Mouse (Mus musculus) limb, embryonic 13.5 days (tissue): ENCODE data around the gene Flnb. TPM values are rescaled to one million over a fixed set of nuclear protein-coding genes. Genes with fewer than 3 reads are reported as not detected.

Experiments
- ATAC-seq: fragments of 200-750 bp; cut with Nextera tagmentation; 2 replicates; pipeline ENCODE4 v1.8.0; 2017; ENCODE audit warnings: low read depth, moderate number of reproducible peaks, moderate TSS enrichment; ENCODE audit not compliant: low FRiP score
- H3K27ac ChIP-seq: fragments of 300-500 bp; sonication (generic); 2 replicates; pipeline ENCODE4 v1.5.1; 2015; ENCODE audit warnings: inconsistent platforms, mild to moderate bottlenecking, moderate library complexity
- H3K27me3 ChIP-seq: fragments of 300-500 bp; sonication (generic); 2 replicates; pipeline ENCODE4 v1.6.1; 2015; ENCODE audit warnings: mild to moderate bottlenecking, inconsistent platforms
- H3K36me3 ChIP-seq: fragments of 300-500 bp; sonication (generic); 2 replicates; pipeline ENCODE4 v1.6.1; 2015; ENCODE audit warnings: inconsistent platforms, mild to moderate bottlenecking, moderate library complexity
- H3K4me1 ChIP-seq: fragments of 300-500 bp; sonication (generic); 2 replicates; pipeline ENCODE4 v1.6.1; 2015; ENCODE audit warnings: inconsistent platforms
- H3K4me2 ChIP-seq: fragments of 300-500 bp; sonication (generic); replicated peaks from 2 replicates; pipeline ENCODE4 v1.6.1; 2015; ENCODE audit warnings: inconsistent platforms, mild to moderate bottlenecking, moderate library complexity
- H3K4me3 ChIP-seq: fragments of 300-500 bp; sonication (generic); 2 replicates; pipeline ENCODE4 v1.5.1; 2015; ENCODE audit warnings: moderate library complexity, mild to moderate bottlenecking, inconsistent platforms
- H3K9ac ChIP-seq: fragments of 300-500 bp; sonication (generic); 2 replicates; pipeline ENCODE4 v1.6.1; 2015; ENCODE audit warnings: mild to moderate bottlenecking, inconsistent platforms
- H3K9me3 ChIP-seq: fragments of 300-500 bp; sonication (generic); 2 replicates; pipeline ENCODE4 v1.6.1; 2016; ENCODE audit warnings: inconsistent platforms
- WGBS: fragments of 180-500 bp; shearing (Covaris S2); methylation state at CpG from one replicate; pipeline ENCODE4 v1.1.7; 2015; 5-methylcytosine and 5-hydroxymethylcytosine counted together
- polyA plus RNA-seq: library from polyadenylated mRNA; unstranded; fragments of >200 nt; fragmentation: Nextera tagmentation; extraction: Ambion mirVana; gene quantifications from 2 replicates; pipeline ENCODE4 v1.2.1, GENCODE M21; 2015

The Flnb gene
- polyA plus RNA-seq, 1 experiment from 2014 or later = 45.3 TPM

DNA sequence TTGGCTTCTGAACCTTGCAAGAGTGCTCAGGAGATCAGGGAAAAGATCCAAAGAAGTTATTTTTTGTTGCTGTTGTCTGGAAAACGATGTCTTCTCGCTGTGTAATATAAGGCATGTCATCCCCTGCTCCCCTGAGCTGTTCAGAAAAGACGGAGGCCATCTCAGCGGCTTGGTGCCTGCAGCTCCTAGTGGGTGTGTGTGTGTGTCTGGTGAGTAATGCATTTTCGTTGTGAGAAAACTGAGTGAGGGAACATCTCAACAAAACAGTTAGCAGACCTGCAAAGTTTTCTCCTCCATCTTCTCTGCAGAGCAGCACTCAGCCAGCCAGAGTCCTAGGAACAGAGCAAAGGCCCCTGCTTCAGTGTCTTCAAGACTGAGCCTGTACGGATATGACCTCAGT lies 36.6 kb downstream of the Flnb start:
- Histone ChIP-seq H3K27ac (peak overlapping the region; percentile 11; the same call in 1 of the 2 replicates), H3K9me3 (no peaks in the 10 kb centered on the region), H3K4me1 (peaks cover 91% of the 10 kb centered on the region), H3K36me3 (0 out of 2 replicates have a peak, but pooled peaks cover 4% of the 10 kb centered on the region), H3K9ac (no peak overlapping the region), H3K4me3 (no peak overlapping the region), H3K4me2 (no peak overlapping the region), H3K27me3 (no peaks in the 10 kb centered on the region)
- no peak for ATAC-seq
- 77% methylated on average over 6 of the region's 6 CpGs for WGBS

DNA sequence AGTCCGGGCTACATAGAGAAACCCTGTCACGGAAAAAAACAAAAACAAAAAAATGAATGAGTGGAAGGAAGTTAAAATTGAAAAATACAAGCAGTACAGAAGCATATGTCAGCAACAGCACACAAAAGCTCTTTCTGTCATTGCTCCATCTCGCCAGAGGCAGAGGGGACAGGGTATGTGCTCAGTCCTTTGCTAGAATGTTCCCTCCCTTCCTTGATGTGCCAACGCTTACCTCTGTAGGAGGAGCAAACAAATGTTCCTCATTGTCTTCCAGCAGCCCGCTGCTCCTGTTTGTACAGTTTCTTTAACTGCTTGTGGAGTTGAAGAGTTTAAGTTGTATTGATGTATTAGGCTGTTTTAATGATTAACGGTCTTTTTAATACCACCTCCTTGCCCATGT lies 37.3 kb downstream of the Flnb start:
- WGBS = 59% methylated on average over 6 of the region's 6 CpGs
- H3K27ac ChIP-seq = no peak overlapping the region
- no peaks in the 10 kb centered on the region for H3K9me3 ChIP-seq
- H3K4me1 ChIP-seq = peaks cover 84% of the 10 kb centered on the region
- 0 out of 2 replicates have a peak, but pooled peaks cover 4% of the 10 kb centered on the region for H3K36me3 ChIP-seq
- no peaks in the 10 kb centered on the region for H3K27me3 ChIP-seq
- no peak for ATAC-seq
- no peak overlapping the region for H3K4me3 ChIP-seq
- H3K4me2 ChIP-seq = no peak overlapping the region
- no peak overlapping the region for H3K9ac ChIP-seq

- Histone ChIP-seq H3K4me3 (no peak overlapping the region), H3K4me2 (peak overlapping the region; percentile 27; the same call in 1 of the 2 replicates), H3K9me3 (no peaks in the 10 kb centered on the region), H3K27ac (peak overlapping the region; percentile 63; the same call in 1 of the 2 replicates), H3K27me3 (no peaks in the 10 kb centered on the region), H3K9ac (no peak overlapping the region), H3K36me3 (0 out of 2 replicates have a peak, but pooled peaks cover 4% of the 10 kb centered on the region), H3K4me1 (peaks cover 84% of the 10 kb centered on the region)
- ATAC-seq = peak; percentile 18; the same call in 1 of the 2 replicates
- 38% methylated on average over 5 of the region's 5 CpGs for WGBS
These were observed 37.7 kb downstream of the Flnb start for GRCm38 (mm10) chr14:7855501-7855900.

DNA sequence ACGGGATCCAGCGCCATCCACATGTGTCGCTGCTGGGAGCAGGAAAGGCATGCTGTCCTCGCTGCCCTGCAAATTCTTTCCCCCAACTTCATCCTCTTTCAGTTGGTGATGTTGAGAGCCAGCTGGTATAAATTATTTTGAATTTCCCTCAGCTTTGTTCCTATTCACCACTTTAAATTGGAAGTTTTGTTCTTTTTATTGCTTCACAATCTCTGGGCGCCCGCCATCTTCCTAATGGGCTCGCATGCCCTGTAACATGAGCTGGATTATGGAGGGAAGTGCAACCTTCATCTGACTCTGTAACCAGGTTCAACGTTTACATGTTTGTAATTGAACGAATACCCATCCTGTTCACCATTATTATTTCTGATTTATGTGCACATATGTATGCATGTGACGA lies 38.6 kb downstream of the Flnb start:
- peak overlapping the region; percentile 63 for H3K27ac ChIP-seq
- no peaks in the 10 kb centered on the region for H3K9me3 ChIP-seq
- peaks cover 84% of the 10 kb centered on the region for H3K4me1 ChIP-seq

DNA sequence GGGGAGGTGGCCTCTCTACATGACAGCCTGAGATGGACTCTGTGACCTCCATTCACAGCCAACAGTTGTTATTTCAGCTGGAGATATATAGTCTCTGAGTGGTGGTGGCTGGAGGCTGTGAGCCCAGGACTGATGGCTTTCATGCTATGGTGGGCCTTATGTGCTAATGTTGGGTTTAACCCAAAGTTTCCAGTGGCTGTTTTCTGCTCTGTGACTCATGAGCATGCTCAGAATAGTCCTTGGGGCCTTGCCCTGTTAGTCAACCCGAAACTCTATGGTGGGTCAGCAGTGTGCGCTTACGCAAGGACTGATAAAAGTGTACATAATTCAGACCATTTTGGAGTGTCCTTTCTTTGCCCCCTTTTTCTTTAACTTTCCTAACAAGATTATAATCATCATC lies 40.1 kb downstream of the Flnb start:
- H3K4me2 ChIP-seq = no peak overlapping the region
- no peaks in the 10 kb centered on the region for H3K9me3 ChIP-seq
- 0 out of 2 replicates have a peak, but pooled peaks cover 4% of the 10 kb centered on the region for H3K36me3 ChIP-seq
- no peaks in the 10 kb centered on the region for H3K27me3 ChIP-seq
- no peak overlapping the region for H3K4me3 ChIP-seq
- ATAC-seq = no peak; the same call in 1 of the 2 replicates
- H3K27ac ChIP-seq = no peak overlapping the region
- H3K4me1 ChIP-seq = peaks cover 79% of the 10 kb centered on the region
- H3K9ac ChIP-seq = no peak overlapping the region
- WGBS = 82% methylated on average over 3 of the region's 3 CpGs

More for the DNA sequence above, 38.6 kb downstream of the Flnb start:
- Histone ChIP-seq H3K27me3 (no peaks in the 10 kb centered on the region), H3K9ac (no peak overlapping the region), H3K4me2 (peak overlapping the region; percentile 27), H3K36me3 (0 out of 2 replicates have a peak, but pooled peaks cover 4% of the 10 kb centered on the region), H3K4me3 (no peak overlapping the region)
- ATAC-seq = peak; percentile 28; the same call in 1 of the 2 replicates
- 18% methylated on average over 10 of the region's 10 CpGs for WGBS

DNA sequence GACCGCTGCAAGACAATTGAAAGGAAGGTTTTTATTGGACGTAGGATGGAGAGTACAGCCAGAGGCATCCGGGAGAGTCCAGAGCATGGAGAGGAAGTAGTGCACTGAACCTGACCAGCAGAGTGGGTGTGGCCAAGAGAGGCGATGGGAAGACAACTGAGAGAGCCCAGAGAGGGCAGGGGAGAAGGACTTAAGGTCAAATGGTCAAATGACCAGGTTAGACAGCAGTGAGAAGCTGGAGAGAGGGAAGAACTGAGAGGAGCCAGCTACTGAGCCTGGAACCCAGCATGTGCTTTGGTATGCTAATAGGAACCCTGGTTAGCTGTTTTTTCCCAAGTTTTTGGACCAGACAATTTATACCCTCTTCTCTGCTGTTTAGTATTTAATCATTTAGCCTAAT lies 40.7 kb downstream of the Flnb start:
- Histone ChIP-seq H3K4me2 (no peak overlapping the region), H3K27ac (no peak overlapping the region), H3K9ac (no peak overlapping the region), H3K4me3 (no peak overlapping the region), H3K36me3 (0 out of 2 replicates have a peak, but pooled peaks cover 4% of the 10 kb centered on the region), H3K9me3 (no peaks in the 10 kb centered on the region), H3K27me3 (no peaks in the 10 kb centered on the region), H3K4me1 (peaks cover 79% of the 10 kb centered on the region)
- no peak for ATAC-seq
- WGBS = 66% methylated on average over 4 of the region's 4 CpGs

DNA sequence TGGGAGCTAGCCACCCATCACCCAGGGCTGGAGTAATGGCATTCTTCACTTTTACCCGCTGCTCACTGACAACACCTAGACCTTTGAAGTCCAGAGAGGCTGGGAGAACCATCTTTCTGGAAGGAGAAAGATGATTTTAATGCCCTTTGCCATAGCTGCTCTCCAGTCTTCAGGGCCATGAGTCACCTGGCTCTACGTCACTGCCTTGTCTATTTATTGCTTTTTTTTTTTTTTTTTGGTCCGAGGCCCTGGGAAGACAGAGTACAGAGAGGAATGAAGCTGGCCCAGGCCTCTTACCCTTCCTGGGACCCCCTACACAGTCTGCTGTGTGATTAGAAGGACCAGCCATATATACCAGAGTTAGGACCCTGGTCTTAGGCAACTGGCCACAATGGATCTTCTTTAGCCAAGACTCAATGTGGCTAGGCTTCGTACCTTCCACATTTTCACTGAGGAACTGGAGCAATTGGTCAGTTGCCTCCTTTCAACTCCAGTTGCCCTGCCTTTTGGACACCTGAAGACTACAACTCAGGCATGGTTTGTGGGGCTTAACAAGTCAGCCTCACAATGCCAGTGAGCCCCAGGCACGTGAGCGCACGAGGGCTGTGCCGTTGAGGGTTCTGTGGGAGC lies 42.9 kb downstream of the Flnb start:
- Histone ChIP-seq H3K36me3 (no peaks in the 10 kb centered on the region), H3K4me3 (no peak overlapping the region), H3K27me3 (no peaks in the 10 kb centered on the region), H3K4me2 (no peak overlapping the region), H3K27ac (no peak overlapping the region), H3K9ac (no peak overlapping the region), H3K9me3 (no peaks in the 10 kb centered on the region), H3K4me1 (peaks cover 78% of the 10 kb centered on the region)
- WGBS = 81% methylated on average over 8 of the region's 8 CpGs
- no peak for ATAC-seq

GRCm38 (mm10) chr14:7861275-7861674 lies 43.5 kb downstream of the Flnb start:
- no peak for ATAC-seq
- Histone ChIP-seq H3K27me3 (no peaks in the 10 kb centered on the region), H3K27ac (no peak overlapping the region; the same call in 1 of the 2 replicates), H3K4me2 (no peak overlapping the region), H3K36me3 (no peaks in the 10 kb centered on the region), H3K4me3 (no peak overlapping the region), H3K9ac (no peak overlapping the region), H3K9me3 (no peaks in the 10 kb centered on the region), H3K4me1 (peaks cover 75% of the 10 kb centered on the region)
- 65% methylated on average over 1 of the region's 1 CpGs for WGBS

GRCm38 (mm10) chr14:7862226-7862625 lies 44.5 kb downstream of the Flnb start:
- ATAC-seq = no peak
- H3K4me1 ChIP-seq = peaks cover 65% of the 10 kb centered on the region
- no peaks in the 10 kb centered on the region for H3K9me3 ChIP-seq
- H3K27me3 ChIP-seq = no peaks in the 10 kb centered on the region
- H3K4me2 ChIP-seq = no peak overlapping the region
- WGBS = 96% methylated on average over 2 of the region's 2 CpGs
- H3K36me3 ChIP-seq = peaks cover under 1% of the 10 kb centered on the region; the same call in 1 of the 2 replicates
- H3K9ac ChIP-seq = no peak overlapping the region
- no peak overlapping the region for H3K27ac ChIP-seq
- H3K4me3 ChIP-seq = no peak overlapping the region

- peaks cover 65% of the 10 kb centered on the region for H3K4me1 ChIP-seq
- no peak overlapping the region for H3K9ac ChIP-seq
- H3K9me3 ChIP-seq = no peaks in the 10 kb centered on the region
- WGBS = 68% methylated on average over 5 of the region's 5 CpGs
- H3K36me3 ChIP-seq = peaks cover 11% of the 10 kb centered on the region
- peak overlapping the region; percentile 70 for H3K27ac ChIP-seq
- H3K27me3 ChIP-seq = no peaks in the 10 kb centered on the region
- H3K4me3 ChIP-seq = no peak overlapping the region
- H3K4me2 ChIP-seq = no peak overlapping the region
- no peak for ATAC-seq
These were observed 45.4 kb downstream of the Flnb start for GRCm38 (mm10) chr14:7863199-7863598.

DNA sequence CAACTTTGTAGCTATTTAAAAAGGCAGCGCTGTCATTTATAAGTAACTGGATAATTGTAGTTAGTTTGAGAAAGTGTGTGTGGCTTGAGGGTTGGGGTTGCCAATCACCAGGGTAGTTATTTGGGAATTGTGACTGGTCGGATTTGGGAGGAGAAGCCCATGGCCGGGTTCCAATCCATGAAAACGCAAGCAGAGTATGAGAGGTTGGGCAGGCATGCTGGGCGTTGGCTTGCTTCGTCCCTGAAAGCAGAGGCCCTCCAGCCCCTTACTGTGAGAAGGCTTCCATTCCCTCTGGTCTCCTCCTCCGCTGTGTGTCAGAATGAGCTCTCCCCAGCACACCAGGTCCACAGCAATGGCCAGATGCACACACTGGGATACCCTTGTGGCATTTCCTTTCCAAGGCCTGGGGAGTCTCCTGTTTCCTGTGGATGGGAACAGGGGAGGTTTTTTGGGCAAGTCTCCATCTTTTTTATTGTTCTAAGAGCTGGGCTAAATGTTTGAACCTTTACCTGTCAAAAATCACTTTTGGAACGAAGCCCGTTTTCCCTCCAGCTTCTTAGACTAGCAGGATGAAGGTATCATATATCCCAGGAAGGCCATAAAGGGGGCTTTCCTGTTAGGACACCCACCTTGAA lies 46.2 kb downstream of the Flnb start:
- H3K36me3 ChIP-seq = peaks cover 19% of the 10 kb centered on the region
- no peaks in the 10 kb centered on the region for H3K27me3 ChIP-seq
- peak overlapping the region; percentile 79 for H3K27ac ChIP-seq
- 23% methylated on average over 9 of the region's 9 CpGs for WGBS
- no peak overlapping the region for H3K4me3 ChIP-seq
- peak overlapping the region; percentile 19 for H3K4me2 ChIP-seq
- H3K9me3 ChIP-seq = no peaks in the 10 kb centered on the region
- ATAC-seq = peak; percentile 87
- H3K9ac ChIP-seq = no peak overlapping the region
- peaks cover 62% of the 10 kb centered on the region for H3K4me1 ChIP-seq

DNA sequence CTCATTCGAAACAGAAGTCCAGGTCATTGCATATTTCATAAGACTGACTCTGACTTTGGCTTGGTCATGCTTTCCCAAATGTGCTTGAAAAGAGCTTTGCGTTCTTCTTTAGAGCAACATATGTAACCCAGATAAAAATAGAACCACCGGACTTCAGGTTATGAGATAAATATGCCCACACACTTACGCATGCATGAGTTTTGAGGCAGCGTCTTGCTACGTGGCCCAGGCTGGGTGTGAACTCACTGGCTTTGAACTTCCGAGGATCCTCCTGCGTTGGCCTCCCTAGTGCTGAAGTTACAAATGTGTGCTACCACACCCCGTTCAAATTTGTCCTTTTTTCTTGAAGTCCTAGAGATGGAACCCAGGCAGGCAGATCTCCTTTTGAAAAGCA lies 46.7 kb downstream of the Flnb start:
- Histone ChIP-seq H3K27me3 (no peaks in the 10 kb centered on the region), H3K4me3 (no peak overlapping the region), H3K27ac (peak overlapping the region; percentile 79), H3K36me3 (peaks cover 22% of the 10 kb centered on the region), H3K4me1 (peaks cover 62% of the 10 kb centered on the region), H3K4me2 (peak overlapping the region; percentile 19), H3K9me3 (no peaks in the 10 kb centered on the region), H3K9ac (no peak overlapping the region)
- ATAC-seq = no peak
- 40% methylated on average over 9 of the region's 9 CpGs for WGBS
